30 mouse cellular contexts compared by ENCODE assay signal in genomic region chr9:22805981-22806380, GRCm38 (mm10).
DNase-seq lines count a peak whose midpoint lies in the region; ATAC-seq and TF ChIP-seq lines count a peak whose summit lies in the region.
"Had no signal": no experiment of that assay in that cellular context is flagged by ENCODE, and none has a peak within 500 bp of the region (broad histone marks: within the 10 kb centered on the region; RNA-seq: fewer than 3 reads in every experiment).

No protein-coding gene starts in this region.

- no peak for DNase-seq in liver, embryonic 11.5 days (ENCODE audit: low spot score)
- DNase-seq in liver, result no peak
- DNase-seq in c-Kit-positive CD71-positive TER-119-positive erythroid progenitor cells, embryonic 14.5 days (ENCODE audit: low spot score), result peak; percentile 56
- DNase-seq in liver, embryonic 14.5 days (ENCODE audit: low read depth in 3 of 3, low spot score in 3 of 3), result peak; percentile 31 to 47 (median 40)
- no peak for DNase-seq in layer of hippocampus, adult 2 months (ENCODE audit: low spot score in 2 of 2)
- DNase-seq in hindbrain, postnatal 0 days (ENCODE audit: low spot score), result no peak
- no peak for DNase-seq in heart, adult 18-20 months
- DNase-seq: adrenal gland, postnatal 14 days; cerebellum, adult 18-20 months; cerebellum, postnatal 10 days; kidney, adult 2 months; kidney, postnatal 4 days; layer of hippocampus, postnatal 36 days; left cerebral cortex, postnatal 4 days; lung, embryonic 14.5 days; lung, postnatal 14 days; right cerebral cortex, postnatal 25 days; thymus, adult 18-20 months; thymus, postnatal 36 days had no signal

- 33% methylated on average over 1 of the region's 1 CpGs for WGBS in liver, embryonic 11.5 days
- 7% methylated on average over 1 of the region's 1 CpGs for WGBS in liver, embryonic 14.5 days (ENCODE audit: insufficient replicate concordance)
- WGBS in hindbrain, postnatal 0 days, result 91% methylated on average over 1 of the region's 1 CpGs

- H3K27me3 ChIP-seq in liver, embryonic 11.5 days (replicated peaks; ENCODE audit: control insufficient read depth, insufficient read depth, low read length), result no peaks in the 10 kb centered on the region
- no peaks in the 10 kb centered on the region for H3K27me3 ChIP-seq in liver, embryonic 14.5 days (ENCODE audit: control insufficient read depth, insufficient read depth, low read length)
- H3K27me3 ChIP-seq in hindbrain, postnatal 0 days (ENCODE audit: insufficient read depth, low read length), result no peaks in the 10 kb centered on the region
- H3K27me3 ChIP-seq: embryonic facial prominence, embryonic 15.5 days; heart, embryonic 15.5 days; intestine, embryonic 15.5 days; midbrain, embryonic 13.5 days; neural tube, embryonic 15.5 days had no signal

- H3K27ac ChIP-seq in liver, embryonic 11.5 days (ENCODE audit: low read depth, low read length), result no peak overlapping the region
- no peak overlapping the region; the same call in 1 of the 2 replicates for H3K27ac ChIP-seq in liver, embryonic 14.5 days
- no peak overlapping the region for H3K27ac ChIP-seq in layer of hippocampus, adult 2 months
- H3K27ac ChIP-seq in hindbrain, postnatal 0 days, result no peak overlapping the region
- H3K27ac ChIP-seq: embryonic facial prominence, embryonic 10.5 days; embryonic facial prominence, embryonic 15.5 days; heart, embryonic 10.5 days; heart, embryonic 15.5 days; intestine, embryonic 15.5 days; kidney, postnatal 0 days; midbrain, embryonic 13.5 days; neural tube, embryonic 15.5 days had no signal

- TF ChIP-seq CTCF in liver, embryonic 14.5 days (IDR thresholded peaks at IDR 0.05; ENCODE audit: low read depth), result no peak
- TF ChIP-seq CTCF in layer of hippocampus, adult 2 months (conservative IDR thresholded peaks at IDR 0.05), result no peak
- TF ChIP-seq CTCF in hindbrain, postnatal 0 days (IDR thresholded peaks at IDR 0.05; ENCODE audit: low read depth), result no peak

- H3K4me1 ChIP-seq in liver, embryonic 11.5 days (replicated peaks; ENCODE audit: control insufficient read depth, insufficient read depth, low read length), result peaks cover 35% of the 10 kb centered on the region
- H3K4me1 ChIP-seq in liver, embryonic 14.5 days (replicated peaks; ENCODE audit: control insufficient read depth in 2 of 2, insufficient read depth in 2 of 2, low read length in 1 of 2), result peaks cover 33 to 50% of the 10 kb centered on the region in 2 experiments
- no peaks in the 10 kb centered on the region for H3K4me1 ChIP-seq in hindbrain, postnatal 0 days (ENCODE audit: insufficient read depth, low read length)
- H3K4me1 ChIP-seq: embryonic facial prominence, embryonic 10.5 days; embryonic facial prominence, embryonic 15.5 days; heart, embryonic 15.5 days; intestine, embryonic 15.5 days; midbrain, embryonic 13.5 days; neural tube, embryonic 15.5 days had no signal

- H3K36me3 ChIP-seq in liver, embryonic 11.5 days (ENCODE audit: control insufficient read depth, insufficient read depth, low read length), result no peaks in the 10 kb centered on the region
- no peaks in the 10 kb centered on the region for H3K36me3 ChIP-seq in liver, embryonic 14.5 days (replicated peaks; ENCODE audit: control insufficient read depth, insufficient read depth, low read depth)
- H3K36me3 ChIP-seq in hindbrain, postnatal 0 days (ENCODE audit: insufficient read depth, low read length), result no peaks in the 10 kb centered on the region
- H3K36me3 ChIP-seq: embryonic facial prominence, embryonic 10.5 days; embryonic facial prominence, embryonic 15.5 days; heart, embryonic 10.5 days; heart, embryonic 15.5 days; intestine, embryonic 15.5 days; midbrain, embryonic 13.5 days; neural tube, embryonic 15.5 days had no signal

- no peak overlapping the region for H3K9ac ChIP-seq in liver, embryonic 11.5 days (ENCODE audit: low read depth, low read length)
- H3K9ac ChIP-seq in liver, embryonic 14.5 days (replicated peaks), result no peak overlapping the region
- H3K9ac ChIP-seq in hindbrain, postnatal 0 days (replicated peaks; ENCODE audit: low read length), result no peak overlapping the region
- H3K9ac ChIP-seq: embryonic facial prominence, embryonic 15.5 days; heart, embryonic 15.5 days; intestine, embryonic 15.5 days; lung, embryonic 14.5 days; midbrain, embryonic 13.5 days; neural tube, embryonic 15.5 days had no signal

- TF ChIP-seq EP300 in liver, embryonic 14.5 days (IDR thresholded peaks at IDR 0.05; ENCODE audit: low read depth), result peak; percentile 66

- H3K9me3 ChIP-seq in liver, embryonic 11.5 days (ENCODE audit: control insufficient read depth, low read length), result no peaks in the 10 kb centered on the region
- no peaks in the 10 kb centered on the region for H3K9me3 ChIP-seq in liver, embryonic 14.5 days (ENCODE audit: control insufficient read depth, low read length)
- H3K9me3 ChIP-seq in hindbrain, postnatal 0 days (ENCODE audit: low read length), result no peaks in the 10 kb centered on the region
- H3K9me3 ChIP-seq: embryonic facial prominence, embryonic 10.5 days; embryonic facial prominence, embryonic 15.5 days; heart, embryonic 10.5 days; heart, embryonic 15.5 days; intestine, embryonic 15.5 days; midbrain, embryonic 13.5 days; neural tube, embryonic 15.5 days had no signal

- H3K4me3 ChIP-seq in liver, embryonic 11.5 days (ENCODE audit: low read depth, low read length), result no peak overlapping the region
- H3K4me3 ChIP-seq in liver, embryonic 14.5 days (ENCODE audit: insufficient read depth in 1 of 2, low read depth in 2 of 2, low read length in 2 of 2), result no peak overlapping the region
- no peak overlapping the region for H3K4me3 ChIP-seq in layer of hippocampus, adult 2 months
- H3K4me3 ChIP-seq in hindbrain, postnatal 0 days (ENCODE audit: low read length), result no peak overlapping the region
- H3K4me3 ChIP-seq: embryonic facial prominence, embryonic 10.5 days; embryonic facial prominence, embryonic 15.5 days; heart, embryonic 10.5 days; heart, embryonic 15.5 days; intestine, embryonic 15.5 days; midbrain, embryonic 13.5 days; neural tube, embryonic 15.5 days had no signal

- no peak overlapping the region; the same call in 1 of the 2 replicates for H3K4me2 ChIP-seq in liver, embryonic 11.5 days
- peak overlapping the region; percentile 44 for H3K4me2 ChIP-seq in liver, embryonic 14.5 days (ENCODE audit: low read depth)
- no peak overlapping the region for H3K4me2 ChIP-seq in hindbrain, postnatal 0 days (ENCODE audit: low read depth, low read length)
- H3K4me2 ChIP-seq: embryonic facial prominence, embryonic 15.5 days; heart, embryonic 15.5 days; intestine, embryonic 15.5 days; lung, embryonic 14.5 days; midbrain, embryonic 13.5 days; neural tube, embryonic 15.5 days had no signal

- peak; percentile 72 for ATAC-seq in liver, embryonic 11.5 days (replicated peaks; ENCODE audit: low FRiP score)
- ATAC-seq in liver, embryonic 14.5 days (ENCODE audit: insufficient read depth), result peak; percentile 80
- peak; percentile 50 for ATAC-seq in megakaryocyte-erythroid progenitor cell, adult 5-6 weeks (replicated peaks; ENCODE audit: low FRiP score, low TSS enrichment, poor library complexity, severe bottlenecking)
- ATAC-seq in hindbrain, postnatal 0 days, result no peak
- ATAC-seq: forebrain, embryonic 14.5 days; hindbrain, embryonic 16.5 days; intestine, embryonic 15.5 days; midbrain, embryonic 13.5 days had no signal

Comparison
In these comparisons a context has a peak if more than half of its experiments do, and no peak if none do; other contexts are left out.
1. DNase-seq: peak in c-Kit-positive CD71-positive TER-119-positive erythroid progenitor cells, embryonic 14.5 days (single experiment) and liver, embryonic 14.5 days (3 of 3); none in liver, embryonic 11.5 days (single experiment), liver (single experiment), layer of hippocampus, adult 2 months (0 of 2), hindbrain, postnatal 0 days (single experiment) and heart, adult 18-20 months (0 of 2).